Mouse (Mus musculus) left cerebral cortex, postnatal 36 days (tissue): Measurements from ENCODE around the gene Cacng8. TPM values are rescaled to one million over a fixed set of nuclear protein-coding genes. Genes with fewer than 3 reads are reported as not detected.

Experiments used
- DNase-seq, 2 experiments: peaks; one replicate each; pipeline ENCODE4 v3.0.0; 2021 to 2022; ENCODE audit warnings: low spot score in 2 of 2, mixed read lengths in 1 of 2
- intact Hi-C: fragments of 180-260 bp; cut with DNase I; formaldehyde crosslinking; loops from one replicate; pipeline ENCODE4 v1.15.1; 2025
- microRNA-seq: library from miRNA; unstranded; fragments of <30 nt; microRNA quantifications from one replicate; pipeline ENCODE4 v1.2.0, GENCODE M21; 2022
- total RNA-seq, 2 experiments: library from RNA; stranded (reverse); gene quantifications; 2 replicates each; pipeline ENCODE4 v1.2.3; 2021

The Cacng8 gene
- total RNA-seq, 2 experiments from 2014 or later: 163 to 186 TPM

DNA sequence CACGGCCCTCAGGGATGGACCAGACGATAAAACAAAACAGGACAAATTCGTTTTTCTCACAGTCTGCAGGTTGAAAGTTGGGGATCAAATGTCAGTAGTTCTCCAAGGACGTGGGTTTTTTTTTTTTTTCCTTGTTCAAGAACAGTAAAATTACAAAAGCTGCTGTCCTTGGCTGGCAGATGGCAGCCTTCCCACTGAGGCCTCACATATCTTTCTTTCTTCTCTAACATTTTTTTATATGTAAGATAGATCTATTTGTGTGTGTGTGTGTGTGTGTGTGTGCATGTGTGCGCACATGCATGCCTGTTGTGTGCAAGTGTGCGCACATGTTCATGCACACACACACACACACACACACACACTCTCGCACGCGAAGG is 67.3 kb downstream of the Cacng8 start:
- DNase-seq: no peak
- intact Hi-C loops: no loop called here

DNA sequence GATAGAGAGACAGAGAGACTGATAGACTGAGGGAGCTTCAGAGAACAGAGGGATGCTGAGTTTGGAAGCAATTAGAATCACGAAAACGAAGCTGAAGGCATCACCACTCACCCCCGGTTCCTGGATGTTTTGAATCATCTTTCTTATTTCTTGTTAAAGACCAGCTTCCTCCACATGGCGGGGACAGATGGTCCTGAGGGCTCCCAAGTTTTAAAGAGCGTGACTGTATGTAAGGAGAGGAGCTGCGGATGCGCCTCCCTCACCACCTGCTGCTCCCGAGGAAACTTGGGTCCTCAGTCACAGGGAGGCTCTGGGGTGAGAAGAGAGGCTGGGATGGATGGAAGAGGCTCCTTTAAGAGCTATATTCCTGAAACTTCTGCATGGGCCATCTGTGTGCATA is 69.8 kb downstream of the Cacng8 start:
- intact Hi-C loops: no loop called here
- DNase-seq: peak; percentile 77 to 78

DNA sequence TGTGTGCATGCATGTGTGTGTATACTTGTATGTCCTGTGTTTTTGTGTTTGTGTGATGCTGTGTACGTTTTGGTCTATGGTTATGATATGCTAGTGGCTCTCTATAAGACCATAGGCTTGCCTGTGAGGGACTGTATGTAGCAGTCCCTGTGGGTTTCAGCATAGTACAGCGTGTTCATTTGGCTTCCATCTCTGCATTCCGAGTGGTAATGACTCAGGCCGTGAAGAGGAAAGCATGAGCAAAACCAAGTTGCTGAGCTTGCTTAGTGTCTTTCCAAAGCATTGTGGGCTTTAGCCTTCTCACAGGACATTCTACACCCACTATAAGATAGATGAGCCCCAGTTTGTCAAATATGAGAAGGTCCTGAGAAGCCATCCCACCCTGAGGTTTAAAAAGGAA is 72.8 kb downstream of the Cacng8 start:
- intact Hi-C loops: no loop called here
- no peak for DNase-seq

Small RNAs within 50 kb of the gene (microRNA-seq; reads per million reads assigned to microRNA genes)
- gene Gm23450: 378 reads per million, percentile 67 among the genes with 10 or more reads in this experiment

Other genes with a start within 250 kb of the Cacng8 start
- gene AU018091, start 221.5 kb upstream of the Cacng8 start, total RNA-seq: not detected
- not detected for gene Nlrp12, start 140.9 kb upstream of the Cacng8 start, total RNA-seq
- gene Myadm, start 101.6 kb upstream of the Cacng8 start, total RNA-seq: 10 to 100 TPM; 64.1 to 67.8 TPM
- gene Prkcg, start 101.5 kb upstream of the Cacng8 start, total RNA-seq: 100 to 1,000 TPM; 257 to 278 TPM
- gene Cacng7, start 57.7 kb upstream of the Cacng8 start, total RNA-seq: 100 to 1,000 TPM; 182 to 196 TPM
- gene Cacng6, start 33.5 kb downstream of the Cacng8 start, total RNA-seq: 1 to 10 TPM; 1.2 to 1.9 TPM
- not detected for gene Tarm1, start 111.9 kb downstream of the Cacng8 start, total RNA-seq
- 1 to 10 TPM in 1 of 2 experiments, under 1 TPM in 1; 0.84 to 1.3 TPM for gene Oscar, start 225.5 kb downstream of the Cacng8 start, total RNA-seq
- 100 to 1,000 TPM; 483 to 557 TPM for gene Ndufa3, start 226.7 kb downstream of the Cacng8 start, total RNA-seq
- 10 to 100 TPM; 39.7 to 47.8 TPM for gene Tfpt, start 239.2 kb downstream of the Cacng8 start, total RNA-seq
- 10 to 100 TPM; 49.8 to 51.9 TPM for gene Prpf31, start 239.3 kb downstream of the Cacng8 start, total RNA-seq